Mouse (Mus musculus): ENCODE measurements around the gene Inpp5k. TPM values are rescaled to one million over a fixed set of nuclear protein-coding genes. Genes with fewer than 3 reads are reported as not detected.

Gene Inpp5k
- polyA plus RNA-seq, 1 experiment = 20.7 TPM

- peak overlapping the region; percentile 90 for H3K4me2 ChIP-seq (ENCODE audit: low read depth)
- H3K27me3 ChIP-seq (ENCODE audit: control insufficient read depth, insufficient read depth, insufficient read length) = no peaks in the 10 kb centered on the region
- H3K79me2 ChIP-seq (ENCODE audit: control insufficient read depth, insufficient read depth) = peaks cover 23% of the 10 kb centered on the region
- no peak overlapping the region for H3ac ChIP-seq (ENCODE audit: control insufficient read depth, insufficient read length)
- peaks cover 13% of the 10 kb centered on the region for H3K36me3 ChIP-seq (ENCODE audit: control insufficient read depth, insufficient read depth)
- H3K4me3 ChIP-seq = peak overlapping the region; percentile 65
- no peak for TF ChIP-seq CEBPB (IDR thresholded peaks at IDR 0.05; ENCODE audit: insufficient read depth, poor library complexity, severe bottlenecking)
- TF ChIP-seq USF1 (IDR thresholded peaks at IDR 0.05; ENCODE audit: low read depth) = no peak
- no peak for TF ChIP-seq TCF12 (IDR thresholded peaks at IDR 0.05; ENCODE audit: insufficient read depth, poor library complexity, severe bottlenecking)
- TF ChIP-seq MYOG (IDR thresholded peaks at IDR 0.05; ENCODE audit: control insufficient read depth in 1 of 3, insufficient read depth in 1 of 3, insufficient read length in 2 of 3, low read depth in 2 of 3) = peak in 1 of 3 experiments; percentile 79
- TF ChIP-seq SRF (IDR thresholded peaks at IDR 0.05; ENCODE audit: control insufficient read depth, insufficient read length, low read depth) = no peak
- TF ChIP-seq E2F4 (IDR thresholded peaks at IDR 0.05; ENCODE audit: insufficient read depth) = no peak
- peak; percentile 82 for TF ChIP-seq POLR2AphosphoS2 (IDR thresholded peaks at IDR 0.05; ENCODE audit: insufficient read length, low read depth)
- TF ChIP-seq REST (IDR thresholded peaks at IDR 0.05; ENCODE audit: insufficient read depth, insufficient read length) = no peak
- TF ChIP-seq MAX (IDR thresholded peaks at IDR 0.05; ENCODE audit: low read depth) = no peak
- no peak for TF ChIP-seq TCF3 (IDR thresholded peaks at IDR 0.05; ENCODE audit: insufficient read length, low read depth)
- TF ChIP-seq POLR2A (IDR thresholded peaks at IDR 0.05; ENCODE audit: insufficient read length, low read depth) = peak; percentile 73
- TF ChIP-seq MYOD1 (IDR thresholded peaks at IDR 0.05; ENCODE audit: control insufficient read depth in 1 of 3, insufficient read length in 2 of 3, low read depth in 2 of 3) = peak in 1 of 3 experiments; percentile 41
Observed at GRCm38 (mm10) chr11:75653781-75654470, 23.1 kb downstream of the Inpp5k start.

- Histone ChIP-seq H3ac (ENCODE audit: control insufficient read depth, insufficient read length) (peak overlapping the region; percentile 10), H3K79me2 (ENCODE audit: control insufficient read depth, insufficient read depth) (peaks cover 23% of the 10 kb centered on the region), H3K36me3 (ENCODE audit: control insufficient read depth, insufficient read depth) (peaks cover 19% of the 10 kb centered on the region), H3K27me3 (ENCODE audit: control insufficient read depth, insufficient read depth, insufficient read length) (no peaks in the 10 kb centered on the region), H3K4me2 (ENCODE audit: low read depth) (peak overlapping the region; percentile 86), H3K4me3 (peak overlapping the region; percentile 65)
- TF ChIP-seq MYOG (IDR thresholded peaks at IDR 0.05; ENCODE audit: control insufficient read depth in 1 of 3, insufficient read depth in 1 of 3, insufficient read length in 2 of 3, low read depth in 2 of 3) = peak in 2 of 3 experiments; percentile 45 to 88
- TF ChIP-seq REST (IDR thresholded peaks at IDR 0.05; ENCODE audit: insufficient read depth, insufficient read length) = no peak
- TF ChIP-seq MYOD1 (IDR thresholded peaks at IDR 0.05; ENCODE audit: control insufficient read depth in 1 of 3, insufficient read length in 2 of 3, low read depth in 2 of 3) = peak in 2 of 3 experiments; percentile 64 to 80
Observed at GRCm38 (mm10) chr11:75654471-75655390, 23.9 kb downstream of the Inpp5k start.

GRCm38 (mm10) chr11:75655621-75656545 is 25.1 kb downstream of the Inpp5k start:
- Histone ChIP-seq H3K79me2 (ENCODE audit: control insufficient read depth, insufficient read depth) (peaks cover 23% of the 10 kb centered on the region), H3ac (ENCODE audit: control insufficient read depth, insufficient read length) (peak overlapping the region; percentile 10), H3K27me3 (ENCODE audit: control insufficient read depth, insufficient read depth, insufficient read length) (no peaks in the 10 kb centered on the region), H3K4me3 (peak overlapping the region; percentile 65), H3K36me3 (ENCODE audit: control insufficient read depth, insufficient read depth) (peaks cover 28% of the 10 kb centered on the region), H3K4me2 (ENCODE audit: low read depth) (peak overlapping the region; percentile 86)
- TF ChIP-seq SRF (IDR thresholded peaks at IDR 0.05; ENCODE audit: control insufficient read depth, insufficient read length, low read depth) (peak; percentile 47), POLR2AphosphoS2 (IDR thresholded peaks at IDR 0.05; ENCODE audit: insufficient read length, low read depth) (peak; percentile 59), MYOD1 (IDR thresholded peaks at IDR 0.05; ENCODE audit: control insufficient read depth in 1 of 3, insufficient read length in 2 of 3, low read depth in 2 of 3) (peak in 1 of 3 experiments; percentile 6), MYOG (IDR thresholded peaks at IDR 0.05; ENCODE audit: control insufficient read depth in 1 of 3, insufficient read depth in 1 of 3, insufficient read length in 2 of 3, low read depth in 2 of 3) (peak in 1 of 3 experiments; percentile 9), E2F4 (IDR thresholded peaks at IDR 0.05; ENCODE audit: insufficient read depth) (no peak), TCF12 (IDR thresholded peaks at IDR 0.05; ENCODE audit: insufficient read depth, poor library complexity, severe bottlenecking) (no peak), MAX (IDR thresholded peaks at IDR 0.05; ENCODE audit: low read depth) (no peak), USF1 (IDR thresholded peaks at IDR 0.05; ENCODE audit: low read depth) (peak; percentile 20)
